ENCODE assay signal across 12 mouse cellular contexts in genomic region chr2:43977732-43978131, GRCm38 (mm10).
A peak's percentile ranks its signal among the peaks of the same experiment; 100 is the strongest.
DNase-seq lines count a peak whose midpoint lies in the region; ATAC-seq and TF ChIP-seq lines count a peak whose summit lies in the region.
"Had no signal": no experiment of that assay in that cellular context is flagged by ENCODE, and none has a peak within 500 bp of the region (broad histone marks: within the 10 kb centered on the region; RNA-seq: fewer than 3 reads in every experiment).

No protein-coding gene starts in this region.

- intact Hi-C loops in left cerebral cortex, adult 2 months (cut with DNase I), result no loop called here
- intact Hi-C loops in left cerebral cortex, postnatal 4 days (cut with DNase I), result no loop called here

- peak overlapping the region; percentile 21; the same call in 1 of the 2 replicates for H3K4me2 ChIP-seq in forebrain, embryonic 14.5 days (ENCODE audit: low read length)
- H3K4me2 ChIP-seq in forebrain, embryonic 12.5 days, result no peak overlapping the region

- ATAC-seq in forebrain, embryonic 14.5 days, result peak; percentile 30; the same call in 1 of the 2 replicates
- ATAC-seq in forebrain, embryonic 12.5 days (ENCODE audit: low FRiP score), result no peak

- no peaks in the 10 kb centered on the region for H3K36me3 ChIP-seq in forebrain, embryonic 14.5 days (ENCODE audit: control insufficient read depth, insufficient read depth, low read length)
- no peaks in the 10 kb centered on the region for H3K36me3 ChIP-seq in forebrain, embryonic 12.5 days (replicated peaks)

- TF ChIP-seq CTCF in left cerebral cortex, adult 2 months (IDR thresholded peaks at IDR 0.05), result no peak

- no peaks in the 10 kb centered on the region for H3K27me3 ChIP-seq in forebrain, embryonic 14.5 days (replicated peaks; ENCODE audit: control insufficient read depth, insufficient read depth, low read length)
- H3K27me3 ChIP-seq in forebrain, embryonic 12.5 days, result no peaks in the 10 kb centered on the region

- peak; percentile 51 for DNase-seq in forebrain, embryonic 14.5 days (ENCODE audit: low spot score)
- peak in 1 of 2 experiments; percentile 25 for DNase-seq in left cerebral cortex, adult 2 months (ENCODE audit: extremely low spot score in 1 of 2, low spot score in 2 of 2)
- no peak for DNase-seq in left cerebral cortex, postnatal 4 days
- DNase-seq in right cerebral cortex, postnatal 25 days, result peak; percentile 30
- no peak for DNase-seq in right cerebral cortex, postnatal 36 days (ENCODE audit: low spot score in 2 of 2)
- no peak for DNase-seq in urinary bladder, postnatal 10 days (ENCODE audit: low spot score)
- DNase-seq in cerebellum, postnatal 25 days, result no peak
- DNase-seq: cerebellum, postnatal 14 days; gastrocnemius, postnatal 25 days; lung, adult 18-20 months; thymus, adult 18-20 months had no signal

- H3K9me3 ChIP-seq in forebrain, embryonic 14.5 days (replicated peaks; ENCODE audit: control insufficient read depth, low read length), result no peaks in the 10 kb centered on the region
- no peaks in the 10 kb centered on the region for H3K9me3 ChIP-seq in forebrain, embryonic 12.5 days

- no peak overlapping the region for H3K9ac ChIP-seq in forebrain, embryonic 14.5 days (ENCODE audit: low read length)
- no peak overlapping the region for H3K9ac ChIP-seq in forebrain, embryonic 12.5 days

- H3K4me3 ChIP-seq in forebrain, embryonic 14.5 days (ENCODE audit: low read depth, low read length), result no peak overlapping the region
- H3K4me3 ChIP-seq in forebrain, embryonic 12.5 days (replicated peaks), result no peak overlapping the region
- peak overlapping the region; percentile 18; the same call in 1 of the 2 replicates for H3K4me3 ChIP-seq in left cerebral cortex, adult 2 months

- peaks cover 4% of the 10 kb centered on the region; the same call in 1 of the 2 replicates for H3K4me1 ChIP-seq in forebrain, embryonic 14.5 days (ENCODE audit: control insufficient read depth, insufficient read depth, low read length)
- H3K4me1 ChIP-seq in forebrain, embryonic 12.5 days, result peaks cover 5% of the 10 kb centered on the region

- WGBS in forebrain, embryonic 14.5 days, result 70% methylated on average over 11 of the region's 11 CpGs
- WGBS in forebrain, embryonic 12.5 days, result 75% methylated on average over 11 of the region's 11 CpGs

- peak overlapping the region; percentile 80 for H3K27ac ChIP-seq in forebrain, embryonic 14.5 days (ENCODE audit: low read depth, low read length)
- no peak overlapping the region for H3K27ac ChIP-seq in forebrain, embryonic 12.5 days
- peak overlapping the region; percentile 89 for H3K27ac ChIP-seq in left cerebral cortex, adult 2 months

Comparison
In these comparisons a context has a peak if more than half of its experiments do, and no peak if none do; other contexts are left out.
1. DNase-seq: peak in forebrain, embryonic 14.5 days (single experiment) and right cerebral cortex, postnatal 25 days (single experiment); none in left cerebral cortex, postnatal 4 days (single experiment), right cerebral cortex, postnatal 36 days (0 of 2), urinary bladder, postnatal 10 days (single experiment) and cerebellum, postnatal 25 days (0 of 2).